Mouse (Mus musculus): ENCODE data around the gene Tcf23.
A peak's percentile ranks its signal among the peaks of the same experiment; 100 is the strongest.

Gene Tcf23

GRCm38 (mm10) chr5:30968416-30968815 lies at the start of gene Tcf23:
Gene Tcf23 (plus strand): TSS chr5:30968662.
- DNase-seq (ENCODE audit: low read depth, low spot score): no peak

- DNase-seq (ENCODE audit: low read depth, low spot score): no peak
These were observed 49.8 kb upstream of the Tcf23 start for GRCm38 (mm10) chr5:30918691-30919090.

DNA sequence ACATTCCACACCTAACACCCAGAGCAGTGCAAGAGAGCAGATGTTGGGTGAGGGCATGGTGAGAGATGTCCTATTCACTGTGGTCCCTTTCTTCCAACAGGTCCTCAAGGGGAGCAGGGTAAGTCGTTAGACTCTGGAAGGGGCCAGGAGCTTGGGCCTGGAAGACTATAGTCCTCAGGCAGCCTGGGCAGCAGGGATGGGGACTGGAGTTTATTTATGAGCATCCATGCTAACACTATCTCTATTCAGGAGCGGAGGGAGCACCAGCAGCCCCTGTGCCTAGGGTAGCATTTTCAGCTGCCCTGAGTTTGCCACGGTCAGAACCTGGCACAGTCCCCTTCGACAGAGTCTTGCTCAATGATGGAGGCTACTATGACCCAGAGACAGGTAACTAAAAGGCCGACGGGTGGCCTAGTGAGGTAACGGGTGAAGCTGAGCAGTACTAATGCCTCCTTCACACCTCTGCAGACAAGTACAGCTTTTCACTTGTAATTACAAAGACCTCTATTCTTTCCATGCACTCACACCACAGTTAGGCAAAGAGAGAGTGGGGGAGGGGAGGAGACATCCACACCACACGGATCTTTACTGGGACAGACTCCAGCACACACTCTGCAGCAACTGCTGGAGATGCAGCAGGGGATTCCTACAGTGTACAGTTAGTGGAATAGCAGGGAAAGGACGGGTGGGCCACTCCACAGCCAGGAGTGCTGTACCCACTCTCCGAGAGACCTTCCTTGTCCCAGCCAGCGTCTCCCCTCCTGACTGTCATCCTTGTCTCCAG lies 48.4 kb upstream of the Tcf23 start:
- DNase-seq (ENCODE audit: low read depth, low spot score): no peak

- no peak for DNase-seq (ENCODE audit: low read depth, low spot score)
These were observed 47.8 kb upstream of the Tcf23 start for GRCm38 (mm10) chr5:30920621-30921020.

DNA sequence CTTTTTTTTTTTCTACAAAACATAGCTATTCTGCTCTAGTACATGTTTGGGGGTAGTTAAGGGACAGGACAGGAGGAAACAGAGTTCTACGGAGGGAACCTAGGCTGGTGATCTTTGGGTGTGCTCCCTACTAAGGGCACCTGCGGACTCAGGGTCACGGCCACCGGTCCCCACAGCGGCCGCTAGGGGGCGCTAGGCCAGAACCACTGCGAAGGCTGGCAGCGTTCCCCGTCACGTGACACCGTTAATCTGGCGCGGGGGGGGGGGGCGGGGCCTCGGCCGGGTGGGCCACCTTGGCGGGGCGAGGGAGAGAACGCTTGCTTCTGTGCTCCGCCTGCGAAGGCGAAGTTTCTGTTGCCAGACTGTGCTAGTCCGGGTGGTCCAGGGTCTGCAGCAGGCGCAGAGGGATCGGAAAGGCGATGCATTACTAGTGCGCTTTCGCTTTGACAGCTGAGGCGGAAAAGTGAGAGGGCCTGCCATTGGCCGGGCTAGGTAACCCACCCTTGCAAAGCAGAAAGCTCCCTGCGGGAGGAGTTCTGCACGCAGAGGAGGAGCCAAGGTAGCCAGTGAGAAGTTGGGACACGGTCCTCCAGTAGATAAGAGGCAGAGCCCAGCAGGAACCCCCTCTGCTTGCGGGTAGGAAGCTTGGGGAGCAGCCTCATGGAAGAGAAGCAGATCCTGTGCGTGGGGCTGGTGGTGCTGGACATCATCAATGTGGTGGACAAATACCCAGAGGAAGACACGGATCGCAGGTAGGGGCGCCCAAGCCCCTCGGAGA lies 47.0 kb upstream of the Tcf23 start, which contains the start of gene Khk:
TSS of gene Khk (plus strand) at position 176 of the 778 bp plus-strand sequence.
- DNase-seq (ENCODE audit: low read depth, low spot score): peak; percentile 91

- DNase-seq (ENCODE audit: low read depth, low spot score): no peak
These were observed 45.9 kb upstream of the Tcf23 start for GRCm38 (mm10) chr5:30922581-30923041.

GRCm38 (mm10) chr5:30923119-30923518 lies 45.3 kb upstream of the Tcf23 start:
- DNase-seq (ENCODE audit: low read depth, low spot score): no peak

DNA sequence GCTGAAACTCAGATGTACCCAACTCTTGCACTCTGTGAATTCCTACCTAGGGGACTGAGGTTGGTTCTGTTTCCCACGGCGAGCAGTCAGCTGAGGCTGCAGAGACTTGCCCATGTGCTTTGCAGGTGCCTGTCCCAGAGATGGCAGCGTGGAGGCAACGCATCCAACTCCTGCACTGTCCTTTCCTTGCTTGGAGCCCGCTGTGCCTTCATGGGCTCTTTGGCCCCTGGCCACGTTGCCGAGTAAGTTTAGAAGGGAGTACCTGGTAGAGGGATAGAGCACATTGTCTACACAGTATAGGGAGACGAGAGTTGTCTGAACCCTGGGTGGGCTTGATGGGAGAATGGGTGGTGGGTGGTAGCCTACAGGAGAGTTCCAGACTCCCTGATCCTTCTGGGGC lies 43.8 kb upstream of the Tcf23 start:
- DNase-seq (ENCODE audit: low read depth, low spot score): no peak

- DNase-seq (ENCODE audit: low read depth, low spot score): no peak
These were observed 43.2 kb upstream of the Tcf23 start for GRCm38 (mm10) chr5:30925217-30925616.

- DNase-seq (ENCODE audit: low read depth, low spot score): no peak
These were observed 42.4 kb upstream of the Tcf23 start for GRCm38 (mm10) chr5:30926073-30926472.

DNA sequence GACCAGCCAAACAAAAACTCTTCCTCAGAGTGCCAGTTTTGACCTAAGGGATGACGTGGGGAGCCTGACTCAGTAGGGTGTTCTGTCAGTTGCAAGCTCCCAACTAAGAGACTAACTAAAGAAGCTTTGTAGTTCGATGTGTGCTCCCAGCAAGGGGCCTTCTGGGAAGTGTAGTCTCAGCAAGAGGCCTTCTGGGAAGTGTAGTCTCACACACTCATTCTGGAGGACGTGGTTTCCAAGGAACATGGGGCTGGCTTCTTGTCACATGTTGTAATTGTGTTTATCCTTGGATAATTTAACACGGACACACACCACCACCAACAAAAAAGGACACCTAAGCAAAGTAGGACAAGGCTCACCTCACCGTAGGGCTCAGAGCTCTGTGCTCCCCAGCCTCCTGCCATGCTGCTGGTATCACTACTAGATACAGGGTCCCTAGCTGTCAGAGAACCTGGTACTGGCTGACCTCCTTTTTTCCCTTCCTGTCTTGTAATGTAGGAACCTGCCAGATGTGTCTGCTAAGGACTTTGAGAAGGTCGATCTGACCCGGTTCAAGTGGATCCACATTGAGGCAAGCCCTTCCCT lies 40.4 kb upstream of the Tcf23 start:
- no peak for DNase-seq (ENCODE audit: low read depth, low spot score)

DNA sequence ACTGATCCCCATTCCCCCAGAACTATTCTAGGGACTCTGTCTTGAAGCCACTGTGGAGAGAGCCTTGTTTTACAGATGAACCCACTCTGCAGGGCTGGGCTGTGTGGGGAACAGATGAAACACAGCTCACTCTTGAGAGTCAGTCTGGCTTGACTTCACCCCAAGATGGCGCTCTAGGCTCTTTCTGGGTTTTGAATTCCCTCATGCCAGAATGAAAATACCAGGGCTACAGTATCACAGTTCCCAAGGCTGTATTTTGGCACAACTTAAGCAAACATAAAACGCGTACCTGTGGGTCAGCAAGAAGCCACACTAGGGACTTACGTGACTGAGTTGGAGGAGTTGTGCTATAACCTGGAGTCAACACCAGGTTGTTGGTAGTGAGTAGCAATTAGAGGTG lies 38.3 kb upstream of the Tcf23 start:
- peak; percentile 49 for DNase-seq (ENCODE audit: low read depth, low spot score)

DNA sequence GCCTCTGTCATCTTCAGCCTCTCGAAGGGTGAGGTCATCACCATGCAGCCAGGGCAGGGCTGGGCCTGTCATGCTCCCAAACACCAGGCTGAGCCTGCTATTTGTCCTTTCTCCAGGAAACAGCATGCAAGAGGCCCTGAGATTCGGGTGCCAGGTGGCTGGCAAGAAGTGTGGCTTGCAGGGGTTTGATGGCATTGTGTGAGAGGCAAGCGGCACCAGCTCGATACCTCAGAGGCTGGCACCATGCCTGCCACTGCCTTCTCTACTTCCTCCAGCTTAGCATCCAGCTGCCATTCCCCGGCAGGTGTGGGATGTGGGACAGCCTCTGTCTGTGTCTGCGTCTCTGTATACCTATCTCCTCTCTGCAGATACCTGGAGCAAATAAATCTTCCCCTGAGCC lies 37.6 kb upstream of the Tcf23 start:
- no peak for DNase-seq (ENCODE audit: low read depth, low spot score)

DNA sequence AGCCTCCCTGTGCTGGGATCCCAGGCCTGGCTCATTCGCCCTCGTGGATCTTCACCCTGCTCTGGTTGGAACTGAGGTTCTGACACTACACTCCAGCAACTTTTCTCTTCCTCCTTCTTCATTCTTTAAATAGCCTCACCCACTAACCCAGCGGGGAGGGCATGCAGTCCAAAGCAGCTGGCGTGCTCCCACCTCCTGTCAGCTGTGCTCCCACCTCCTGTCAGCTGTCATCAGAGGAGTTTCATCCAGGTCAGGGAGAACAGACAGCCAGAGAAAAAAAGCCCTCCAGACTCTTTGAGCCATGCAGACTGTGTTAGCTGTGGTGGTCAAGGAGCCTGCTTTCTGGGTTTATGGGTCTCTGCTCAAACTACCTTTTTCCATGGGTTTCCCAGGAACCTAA lies 37.1 kb upstream of the Tcf23 start:
- no peak for DNase-seq (ENCODE audit: low read depth, low spot score)

DNA sequence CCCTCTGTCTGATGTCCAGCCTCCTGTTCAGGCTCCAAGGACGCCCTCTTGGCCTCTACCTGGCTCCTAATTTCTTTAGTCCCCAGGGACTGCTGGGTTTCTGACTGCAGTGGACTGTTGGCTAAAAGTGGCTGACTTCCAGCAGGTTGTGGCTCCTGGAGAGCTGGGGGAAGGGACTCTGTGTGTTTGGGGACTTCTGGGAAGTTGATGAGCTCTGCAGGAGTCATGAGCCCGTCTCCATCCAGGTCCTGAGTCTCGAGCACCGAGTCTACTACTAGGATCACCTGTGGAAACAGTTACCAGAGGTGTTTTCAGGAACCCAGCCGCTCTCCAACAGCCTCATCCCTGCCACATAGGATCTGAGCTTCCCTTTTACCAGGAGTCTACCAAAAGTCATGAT lies 34.8 kb upstream of the Tcf23 start:
- no peak for DNase-seq (ENCODE audit: low read depth, low spot score)

GRCm38 (mm10) chr5:30934725-30935461 lies 33.6 kb upstream of the Tcf23 start:
- no peak for DNase-seq (ENCODE audit: low read depth, low spot score)

DNA sequence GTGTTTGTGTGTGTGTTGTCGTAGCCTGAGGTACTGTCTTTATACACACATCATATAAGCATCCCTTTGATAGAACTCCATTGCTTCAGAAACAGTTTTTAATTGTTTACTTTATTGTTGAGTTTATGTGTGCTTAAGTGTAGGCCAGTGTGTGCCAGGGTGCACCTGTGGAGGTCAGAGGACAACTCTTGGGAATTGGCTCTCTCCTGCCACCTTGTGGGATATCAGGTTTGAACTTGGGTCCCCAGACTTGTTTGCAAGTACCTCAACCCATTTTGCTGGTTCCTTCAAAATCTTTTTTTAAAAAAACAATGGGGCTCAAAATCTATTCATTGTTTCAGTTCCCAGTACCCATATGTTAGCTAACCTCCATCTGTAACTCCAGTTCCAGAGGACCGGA lies 25.5 kb upstream of the Tcf23 start:
- no peak for DNase-seq (ENCODE audit: low read depth, low spot score)

DNA sequence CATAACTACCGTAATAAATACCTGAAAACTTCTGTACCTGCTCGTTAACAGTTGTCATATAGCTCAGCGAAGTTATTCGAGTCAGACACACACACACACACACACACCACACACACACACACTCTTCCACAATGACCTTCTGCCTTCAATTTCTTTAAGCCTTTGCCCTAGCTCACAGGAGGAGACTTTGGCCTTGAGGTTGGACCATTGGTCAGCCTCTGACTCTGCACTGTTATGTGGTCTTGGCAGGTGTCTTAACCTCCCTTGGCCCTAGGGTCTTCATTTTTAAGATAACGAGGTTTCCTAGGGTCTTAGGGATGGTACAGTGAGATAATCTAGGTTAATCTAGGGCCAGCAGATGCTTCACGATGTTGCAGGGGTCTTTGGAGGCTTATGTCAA lies 24.1 kb upstream of the Tcf23 start:
- no peak for DNase-seq (ENCODE audit: low read depth, low spot score)

GRCm38 (mm10) chr5:30944956-30945781 lies 23.3 kb upstream of the Tcf23 start, which contains the start of gene Cgref1:
Gene Cgref1 (minus strand): TSS chr5:30945591.
- peak; percentile 42 for DNase-seq (ENCODE audit: low read depth, low spot score)

GRCm38 (mm10) chr5:30948620-30949019 lies 19.8 kb upstream of the Tcf23 start:
- no peak for DNase-seq (ENCODE audit: low read depth, low spot score)
